Mouse (Mus musculus) midbrain, embryonic 10.5 days (tissue): ENCODE measurements around the gene Syne1. TPM values are rescaled to one million over a fixed set of nuclear protein-coding genes. Genes with fewer than 3 reads are reported as not detected.

Source experiments
- DNase-seq: peaks from one replicate; pipeline ENCODE4 v3.0.0-alpha.2; 2017; ENCODE audit warnings: low spot score
- H3K27ac ChIP-seq: fragments of 300-500 bp; sonication (generic); replicated peaks from 2 replicates; pipeline ENCODE4 v1.5.1; 2016; ENCODE audit warnings: mild to moderate bottlenecking
- H3K27me3 ChIP-seq: fragments of 300-500 bp; sonication (generic); 2 replicates; pipeline ENCODE4 v1.6.1; 2016; ENCODE audit warnings: low read depth, mild to moderate bottlenecking; ENCODE audit not compliant: poor library complexity, severe bottlenecking
- H3K36me3 ChIP-seq: fragments of 300-500 bp; sonication (generic); 2 replicates; pipeline ENCODE4 v1.6.1; 2016; ENCODE audit warnings: mild to moderate bottlenecking, moderate library complexity
- H3K4me1 ChIP-seq: fragments of 300-500 bp; sonication (generic); 2 replicates; pipeline ENCODE4 v1.6.1; 2016
- H3K4me3 ChIP-seq: fragments of 300-500 bp; sonication (generic); 2 replicates; pipeline ENCODE4 v1.5.1; 2016; ENCODE audit warnings: mild to moderate bottlenecking, moderate library complexity
- H3K9me3 ChIP-seq: fragments of 300-500 bp; sonication (generic); replicated peaks from 2 replicates; pipeline ENCODE4 v1.6.1; 2016; ENCODE audit warnings: mild to moderate bottlenecking
- WGBS: fragments of 180-500 bp; shearing (Covaris S2); methylation state at CpG from one replicate; pipeline ENCODE4 v1.1.7; 2016; 5-methylcytosine and 5-hydroxymethylcytosine counted together
- polyA plus RNA-seq: library from polyadenylated mRNA; unstranded; fragments of >200 nt; fragmentation: Nextera tagmentation; extraction: Ambion mirVana; gene quantifications from 2 replicates; pipeline ENCODE4 v1.2.1, GENCODE M21; 2016

The Syne1 gene
- polyA plus RNA-seq, 1 experiment from 2014 or later: 1.6 TPM

DNA sequence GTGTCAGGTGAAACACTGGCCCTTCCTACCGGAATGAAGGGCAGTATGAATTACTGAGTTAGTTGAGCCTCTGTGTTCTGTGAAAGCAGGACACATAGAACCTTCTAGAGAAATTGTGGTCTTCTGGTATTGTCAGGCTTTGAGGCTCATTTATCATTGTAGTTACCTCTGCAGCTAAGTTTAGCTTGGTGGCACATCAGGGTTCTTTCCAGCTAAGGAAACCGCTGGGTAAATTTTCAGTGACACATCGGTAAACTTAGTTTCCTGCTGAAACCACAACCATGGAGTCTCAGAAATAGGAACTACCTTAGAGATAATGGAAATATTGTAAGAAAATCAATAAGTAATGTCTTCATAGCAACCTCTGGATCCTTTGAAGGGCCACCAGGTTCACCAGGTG lies 573.9 kb downstream of the Syne1 start:
- H3K9me3 ChIP-seq: no peaks in the 10 kb centered on the region
- H3K4me3 ChIP-seq: no peak overlapping the region
- no peaks in the 10 kb centered on the region for H3K27me3 ChIP-seq
- H3K36me3 ChIP-seq: no peaks in the 10 kb centered on the region
- no peak overlapping the region for H3K27ac ChIP-seq
- DNase-seq: no peak
- 91% methylated on average over 3 of the region's 3 CpGs for WGBS
- no peaks in the 10 kb centered on the region for H3K4me1 ChIP-seq

DNA sequence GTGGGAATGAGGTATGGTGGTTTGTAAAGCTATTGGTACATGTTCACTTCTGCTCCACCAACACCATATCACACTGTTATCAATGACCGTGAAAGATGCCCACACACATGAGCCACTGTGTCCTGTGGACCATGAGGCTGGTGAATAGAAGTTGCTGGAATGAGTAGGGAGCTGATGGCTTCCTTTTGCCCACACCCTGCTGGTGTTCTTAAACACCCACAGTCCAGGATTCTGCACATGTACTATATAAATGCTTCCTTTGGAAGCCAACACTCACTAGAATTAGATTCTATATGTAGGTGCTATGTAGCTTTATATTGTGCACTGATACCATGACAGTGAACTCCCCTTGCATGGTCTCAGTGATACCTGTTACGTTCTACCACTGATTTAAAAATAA lies 574.7 kb downstream of the Syne1 start:
- H3K4me3 ChIP-seq: no peak overlapping the region
- no peak overlapping the region for H3K27ac ChIP-seq
- no peak for DNase-seq
- no peaks in the 10 kb centered on the region for H3K9me3 ChIP-seq
- H3K27me3 ChIP-seq: no peaks in the 10 kb centered on the region
- no peaks in the 10 kb centered on the region for H3K4me1 ChIP-seq
- WGBS: 86% methylated on average over 2 of the region's 2 CpGs
- no peaks in the 10 kb centered on the region for H3K36me3 ChIP-seq

DNA sequence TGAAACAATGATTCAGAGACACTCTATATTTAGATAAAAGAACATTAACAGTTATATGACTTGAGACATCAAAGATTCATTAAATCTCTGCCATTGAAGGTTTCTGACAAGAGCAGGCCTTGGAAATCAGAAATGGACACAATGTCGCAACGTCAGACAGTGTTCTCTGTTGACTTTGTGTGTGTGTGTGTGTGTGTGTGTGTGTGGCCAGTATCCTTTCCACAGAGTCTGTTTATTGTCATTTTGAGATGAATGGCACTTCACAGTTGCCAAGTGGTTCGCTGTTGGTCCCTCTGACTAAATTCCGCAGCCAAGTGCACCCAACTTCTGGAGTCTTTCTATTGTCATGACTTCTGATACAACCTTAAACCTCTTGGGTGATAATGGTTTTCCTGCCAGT lies 577.0 kb downstream of the Syne1 start:
- H3K9me3 ChIP-seq: no peaks in the 10 kb centered on the region
- no peak overlapping the region for H3K27ac ChIP-seq
- DNase-seq: no peak
- 89% methylated on average over 4 of the region's 4 CpGs for WGBS
- no peaks in the 10 kb centered on the region for H3K27me3 ChIP-seq
- H3K4me1 ChIP-seq: no peaks in the 10 kb centered on the region
- H3K4me3 ChIP-seq: no peak overlapping the region
- H3K36me3 ChIP-seq: no peaks in the 10 kb centered on the region

DNA sequence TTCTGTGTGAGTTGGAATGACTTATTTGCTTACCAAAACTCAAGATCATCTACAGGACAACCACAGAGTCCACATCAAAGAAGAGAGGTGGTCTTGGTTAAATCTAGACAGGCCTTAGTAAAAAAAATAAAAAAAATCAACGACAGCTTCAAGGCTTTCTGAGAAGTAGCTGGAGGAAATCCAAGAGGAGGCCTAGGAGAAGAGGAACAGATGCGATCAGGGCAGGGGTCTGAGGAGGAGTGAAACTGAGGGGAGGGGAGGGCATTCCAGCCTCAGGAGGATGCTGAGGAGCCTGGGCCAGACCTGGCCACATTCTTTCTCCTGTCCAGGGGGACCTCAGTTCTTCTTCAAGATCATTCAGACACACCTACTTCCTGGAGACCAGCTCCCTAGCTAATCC lies 579.3 kb downstream of the Syne1 start:
- no peaks in the 10 kb centered on the region for H3K9me3 ChIP-seq
- 89% methylated on average over 2 of the region's 2 CpGs for WGBS
- no peaks in the 10 kb centered on the region for H3K4me1 ChIP-seq
- no peaks in the 10 kb centered on the region for H3K27me3 ChIP-seq
- DNase-seq: no peak
- H3K27ac ChIP-seq: no peak overlapping the region
- H3K4me3 ChIP-seq: no peak overlapping the region
- no peaks in the 10 kb centered on the region for H3K36me3 ChIP-seq

DNA sequence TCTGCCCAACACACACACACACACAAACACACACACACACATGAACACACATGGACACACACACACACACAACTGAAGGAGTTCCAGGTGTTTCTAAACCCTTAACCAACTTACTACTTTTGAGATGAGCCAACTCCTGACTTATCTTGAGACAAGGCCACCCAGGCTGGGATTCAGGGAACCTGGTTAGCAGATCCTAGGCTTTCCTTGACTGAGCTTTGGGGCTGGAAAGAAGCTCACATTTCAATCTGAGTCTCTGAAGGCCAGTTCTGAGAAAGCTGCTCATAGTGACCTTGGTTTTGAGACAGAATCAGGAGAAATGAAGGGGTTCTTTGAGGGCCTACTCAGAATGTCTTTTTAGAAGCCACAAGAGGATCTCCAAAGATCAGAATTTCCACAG lies 579.7 kb downstream of the Syne1 start:
- no peak for DNase-seq
- Histone ChIP-seq H3K9me3 (no peaks in the 10 kb centered on the region), H3K27me3 (no peaks in the 10 kb centered on the region), H3K4me3 (no peak overlapping the region), H3K36me3 (no peaks in the 10 kb centered on the region), H3K4me1 (no peaks in the 10 kb centered on the region), H3K27ac (no peak overlapping the region)

DNA sequence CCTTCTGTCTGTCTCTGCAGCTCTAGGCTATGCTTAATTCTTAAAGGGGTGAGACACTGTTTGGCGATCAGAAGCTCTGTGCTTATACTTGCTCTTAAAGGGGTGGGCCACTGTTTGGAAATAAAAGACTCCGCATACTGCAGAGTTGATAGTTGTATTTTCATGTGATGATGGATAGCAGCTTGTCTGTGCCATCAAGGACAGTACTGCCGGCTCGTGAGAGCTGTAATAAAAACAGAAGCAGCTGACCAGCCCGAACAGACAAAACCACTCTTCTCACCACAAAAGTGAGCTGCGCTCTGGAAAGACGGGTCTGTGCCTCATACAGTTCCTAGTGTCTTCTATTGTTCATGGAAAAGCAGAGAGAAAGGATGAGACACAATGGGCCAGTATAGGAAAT lies 580.1 kb downstream of the Syne1 start:
- 86% methylated on average over 7 of the region's 7 CpGs for WGBS
- Histone ChIP-seq H3K27me3 (no peaks in the 10 kb centered on the region), H3K4me1 (no peaks in the 10 kb centered on the region), H3K9me3 (no peaks in the 10 kb centered on the region), H3K4me3 (no peak overlapping the region), H3K27ac (no peak overlapping the region), H3K36me3 (no peaks in the 10 kb centered on the region)
- DNase-seq: no peak

Other genes starting within 250 kb of the Syne1 start
- gene Myct1, start 42.3 kb upstream of the Syne1 start, polyA plus RNA-seq: 1.3 and 1.4 TPM in 2 replicates
- gene Vip, start 87.7 kb upstream of the Syne1 start, polyA plus RNA-seq: 0.45 TPM in 1 of 2 replicates, not detected in the other